Mouse (Mus musculus) telencephalon, adult 2 months (tissue): ENCODE data around the gene Coq10a.

ENCODE experiments used
- DNase-seq: peaks from one replicate; pipeline ENCODE4 v3.0.0-alpha.2; 2011; ENCODE audit warnings: low read depth, low spot score

Coq10a gene

DNA sequence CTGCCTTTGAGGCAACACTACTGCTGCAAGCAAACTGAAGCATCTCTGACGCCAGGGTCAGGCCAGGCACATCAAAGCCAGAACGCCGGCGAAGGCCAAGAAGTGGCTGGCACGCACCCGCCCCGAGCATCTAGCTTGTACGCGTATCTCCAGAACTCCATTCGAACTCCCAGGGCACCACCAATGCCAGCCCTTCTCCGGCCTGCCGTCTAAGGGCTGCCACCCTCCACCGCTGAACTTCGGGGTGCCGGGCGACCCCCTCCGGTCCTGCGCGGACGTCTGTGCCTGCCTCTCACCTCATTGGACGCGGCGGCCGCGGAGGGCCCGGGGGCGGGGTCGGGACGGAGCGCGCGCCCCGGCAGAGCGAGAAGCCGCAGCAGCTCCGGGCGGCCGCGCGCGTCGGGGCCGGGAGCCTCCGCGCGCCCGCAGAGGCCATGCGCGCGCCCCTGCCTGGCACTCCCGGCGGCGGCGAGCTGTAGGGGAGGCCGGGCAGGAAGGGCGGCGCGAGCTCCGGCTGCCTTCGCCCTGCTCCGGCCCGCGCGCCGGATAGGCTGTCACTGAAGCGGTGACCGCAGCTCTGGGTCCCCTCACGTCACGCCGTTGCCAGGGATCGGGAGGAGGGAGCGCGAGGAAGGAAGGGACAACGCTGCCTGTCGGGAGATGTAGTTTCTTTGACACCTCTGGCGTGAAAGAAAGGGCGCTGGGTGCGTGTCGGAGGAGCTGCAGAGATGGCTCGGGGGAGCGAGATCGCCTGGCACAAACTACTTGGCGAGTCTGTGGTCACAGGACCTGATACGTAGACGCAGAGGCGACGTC is at the start of gene Coq10a:
Gene Coq10a, minus strand, starts transcription at position 596 of the 816 bp plus-strand sequence.
- peak; percentile 97 for DNase-seq

GRCm38 (mm10) chr10:128414848-128415247 is 46.1 kb upstream of the Coq10a start:
- DNase-seq: no peak

DNA sequence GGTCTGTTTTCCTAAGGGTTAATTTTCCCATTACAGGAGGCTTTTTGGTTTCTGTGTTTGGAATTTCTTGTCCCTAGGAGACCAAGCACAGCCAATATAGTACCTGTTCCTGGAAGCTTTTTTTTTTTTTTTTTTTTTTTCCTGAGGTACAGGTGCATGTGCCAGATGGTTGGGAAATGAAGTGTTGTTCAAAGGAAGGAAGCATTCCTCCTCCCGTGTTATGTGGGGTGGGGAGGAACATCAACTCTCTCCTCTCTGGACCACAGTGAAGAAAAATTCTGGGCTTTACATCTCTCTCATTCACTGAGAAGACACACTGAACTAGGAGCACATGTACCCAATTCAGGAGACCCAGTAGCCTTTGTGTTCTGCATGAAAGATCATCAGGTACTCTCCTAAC is 44.3 kb upstream of the Coq10a start:
- no peak for DNase-seq

GRCm38 (mm10) chr10:128412558-128412957 is 43.8 kb upstream of the Coq10a start:
- DNase-seq: no peak

DNA sequence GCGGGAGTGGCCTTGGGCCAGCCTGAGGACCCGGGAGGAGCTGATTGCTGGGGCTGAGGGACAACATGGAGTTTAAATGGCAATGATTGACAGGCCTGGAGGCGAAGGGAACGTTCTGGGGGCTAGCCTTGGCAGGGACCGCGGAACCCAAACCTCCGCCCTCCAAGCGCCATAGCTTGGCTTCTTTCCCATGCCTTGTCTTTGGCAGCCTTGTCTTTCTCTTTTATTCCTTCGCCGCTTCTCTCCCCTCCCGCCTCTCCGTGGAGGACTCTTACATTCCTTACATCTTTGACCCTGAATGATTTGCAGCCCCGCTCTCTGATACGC is 43.2 kb upstream of the Coq10a start:
- DNase-seq: no peak

DNA sequence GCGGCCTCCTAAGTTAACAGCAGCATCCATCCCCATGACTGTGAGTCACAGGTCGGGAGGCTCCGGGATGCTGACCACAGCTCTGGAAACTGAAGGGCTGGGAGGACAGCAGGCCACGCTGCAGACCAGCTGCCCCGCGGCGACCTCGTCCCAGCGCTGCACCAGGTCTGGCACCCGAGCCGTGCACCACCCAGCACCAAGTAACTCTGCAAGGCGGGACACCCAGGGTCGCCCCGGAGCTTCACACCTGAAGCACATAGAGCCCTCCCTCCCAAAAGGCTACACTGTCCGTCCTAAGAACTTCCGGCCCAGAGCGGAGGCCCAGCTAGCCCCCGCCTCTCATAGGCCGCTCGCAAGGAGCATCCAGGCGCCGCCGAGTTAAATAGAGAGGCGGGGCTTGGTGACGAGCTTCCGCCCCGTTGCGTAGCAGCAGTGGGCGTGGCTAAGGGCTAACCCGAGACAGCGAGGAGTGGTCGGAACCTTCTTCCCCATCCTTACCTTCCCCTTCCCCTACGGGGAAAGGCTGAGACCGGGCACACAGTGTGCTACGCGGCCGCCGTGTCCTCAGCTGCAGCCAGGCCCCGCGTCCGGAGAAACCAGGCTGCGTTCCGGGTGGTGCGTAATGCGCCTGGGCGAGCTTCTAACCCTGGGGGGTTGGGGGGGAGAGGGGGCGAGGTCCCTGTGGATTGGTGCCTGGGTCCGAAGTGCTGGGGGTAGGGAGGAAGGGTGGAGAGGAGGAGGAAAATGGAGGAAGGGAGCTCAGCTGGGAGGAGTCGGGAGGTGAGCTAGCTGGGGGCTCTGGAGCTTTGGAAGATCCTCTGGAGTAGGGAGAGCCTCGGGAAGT is 42.6 kb upstream of the Coq10a start, which contains the start of the genes Nabp2 and Rnf41:
Gene Nabp2, minus strand, starts transcription at position 282 of the 844 bp plus-strand sequence.
Gene Rnf41, plus strand, starts transcription at position 447 of the 844 bp plus-strand sequence.
- peak; percentile 92 for DNase-seq

DNA sequence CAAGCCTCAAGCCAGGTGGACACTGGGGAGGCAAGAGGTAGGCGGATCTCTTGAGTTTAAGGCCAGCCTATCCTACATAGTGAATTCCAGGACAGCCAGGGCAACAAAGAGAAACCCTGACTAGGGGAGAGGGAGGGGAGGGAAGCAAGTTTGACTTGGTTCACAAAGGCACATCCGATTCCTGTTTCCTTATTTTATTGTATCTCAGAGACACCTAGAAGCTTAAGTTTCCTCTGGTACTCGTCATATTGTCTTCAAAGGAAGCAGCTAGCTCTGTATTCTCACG is 41.7 kb upstream of the Coq10a start:
- DNase-seq: no peak

GRCm38 (mm10) chr10:128409692-128410559 is 41.1 kb upstream of the Coq10a start:
- peak; percentile 99 for DNase-seq

GRCm38 (mm10) chr10:128408591-128409535 is 40.1 kb upstream of the Coq10a start:
- peak; percentile 44 for DNase-seq

DNA sequence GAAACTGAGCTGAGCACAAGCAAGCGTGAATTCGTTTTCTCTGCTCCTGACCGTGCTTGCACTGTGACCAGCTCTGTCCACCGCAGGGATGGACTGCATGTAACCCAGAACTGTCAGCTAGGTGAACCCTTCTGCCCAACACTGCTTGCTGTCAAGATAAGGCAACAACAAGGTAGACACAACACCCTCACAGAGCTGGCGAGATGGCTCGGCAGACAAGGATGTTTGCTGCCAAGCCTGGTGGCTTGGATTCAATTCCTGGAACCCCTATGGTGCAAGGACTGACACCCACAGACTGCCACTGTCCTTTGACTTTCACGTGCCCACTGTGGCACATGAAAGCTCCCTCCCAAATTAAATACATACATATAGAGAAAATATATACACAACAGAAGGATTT is 35.1 kb upstream of the Coq10a start:
- DNase-seq: no peak

DNA sequence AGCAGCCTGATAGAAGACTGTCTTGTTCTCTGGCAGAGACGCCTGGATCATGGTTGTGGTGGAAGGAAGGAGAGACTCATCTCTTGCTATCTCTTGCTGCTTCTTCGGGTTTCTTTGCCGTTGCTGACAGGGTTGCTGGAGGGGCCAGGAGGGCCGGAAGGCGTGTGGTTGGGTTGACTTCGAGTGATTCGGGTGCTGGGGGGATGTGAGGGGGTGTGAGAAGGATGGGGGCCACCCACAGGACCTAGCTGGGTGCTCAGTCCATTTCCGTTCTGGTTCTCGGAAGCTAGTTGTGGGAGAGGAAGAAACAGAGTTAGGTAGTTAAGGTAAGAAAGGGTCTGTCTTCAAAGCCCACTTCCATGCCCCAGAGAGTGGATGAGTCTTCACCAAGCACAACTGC is 32.8 kb upstream of the Coq10a start:
- DNase-seq: no peak

DNA sequence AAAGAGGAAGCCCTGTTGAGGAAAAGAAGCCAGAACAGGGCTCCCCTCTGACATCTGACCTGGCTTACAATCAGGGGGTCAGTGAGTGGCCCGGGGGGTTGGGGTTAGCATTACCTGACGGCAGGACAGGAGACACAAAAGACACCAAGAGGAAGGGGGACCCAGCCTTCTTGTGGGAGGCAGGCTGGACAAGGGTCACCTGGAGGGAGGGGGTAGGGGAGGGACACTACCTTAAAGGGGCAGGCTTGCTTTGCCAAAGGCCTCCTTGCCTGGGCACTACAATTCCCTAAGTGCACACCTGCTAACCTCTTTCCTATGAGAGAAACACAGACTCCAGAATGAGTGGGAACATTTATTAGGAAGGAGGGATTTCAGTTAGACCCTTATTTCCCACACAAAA is 32.3 kb upstream of the Coq10a start, which contains the start of gene Slc39a5:
Gene Slc39a5, minus strand, starts transcription at position 174 of the 400 bp plus-strand sequence.
- no peak for DNase-seq

DNA sequence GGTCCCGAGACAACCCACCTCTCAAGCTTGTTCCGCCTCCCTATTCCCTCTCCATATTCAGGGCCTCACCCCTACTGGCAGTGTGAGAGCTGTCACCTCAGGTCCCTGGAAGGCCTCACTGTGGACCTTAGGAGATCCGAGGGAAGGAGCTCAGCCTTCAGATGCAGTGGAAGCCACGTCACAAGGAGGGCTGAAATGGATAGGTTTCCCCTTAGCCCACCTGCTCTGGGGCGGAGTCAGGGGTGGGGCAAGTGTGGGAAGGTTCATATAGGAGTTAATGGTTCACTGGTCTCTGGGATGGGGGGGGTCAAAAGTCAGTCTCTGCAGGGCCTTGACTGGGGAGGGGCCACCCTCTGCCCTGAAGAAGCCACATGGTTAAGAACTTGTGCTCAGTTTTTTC is 31.5 kb upstream of the Coq10a start:
- no peak for DNase-seq

GRCm38 (mm10) chr10:128397466-128397865 is 28.7 kb upstream of the Coq10a start:
- no peak for DNase-seq

GRCm38 (mm10) chr10:128396716-128397264 is 28.0 kb upstream of the Coq10a start:
- DNase-seq: no peak

DNA sequence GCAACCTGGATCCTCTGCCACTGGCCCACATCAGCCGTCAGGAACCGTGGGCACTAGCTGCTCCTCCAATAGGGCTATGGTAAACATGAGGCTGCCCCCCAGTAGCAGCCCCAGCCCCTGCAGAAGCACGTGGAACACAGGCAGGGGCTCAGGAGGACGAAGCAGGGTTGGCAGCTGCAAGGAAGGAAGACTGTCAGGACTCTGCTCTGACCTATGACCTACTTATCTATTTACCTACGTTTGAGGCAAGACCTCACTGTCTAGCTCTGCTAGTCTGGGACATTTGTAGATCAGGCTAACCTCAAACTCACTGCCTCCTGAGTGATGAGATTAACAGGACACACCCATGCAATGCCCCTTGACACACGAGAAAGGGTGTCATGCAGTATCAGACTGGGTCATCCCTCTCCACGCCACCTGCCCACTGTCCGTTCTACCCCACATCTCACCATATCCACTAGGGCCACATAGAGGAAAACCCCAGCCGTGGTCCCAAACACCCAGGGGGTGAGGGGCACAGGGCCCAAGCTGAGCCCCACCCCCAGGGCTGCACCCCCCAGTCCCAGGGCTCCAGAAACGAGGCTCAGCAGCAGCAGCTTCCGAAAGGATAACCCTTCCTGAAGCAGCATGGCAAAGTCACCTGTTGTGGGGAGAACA is 27.3 kb upstream of the Coq10a start:
- no peak for DNase-seq

DNA sequence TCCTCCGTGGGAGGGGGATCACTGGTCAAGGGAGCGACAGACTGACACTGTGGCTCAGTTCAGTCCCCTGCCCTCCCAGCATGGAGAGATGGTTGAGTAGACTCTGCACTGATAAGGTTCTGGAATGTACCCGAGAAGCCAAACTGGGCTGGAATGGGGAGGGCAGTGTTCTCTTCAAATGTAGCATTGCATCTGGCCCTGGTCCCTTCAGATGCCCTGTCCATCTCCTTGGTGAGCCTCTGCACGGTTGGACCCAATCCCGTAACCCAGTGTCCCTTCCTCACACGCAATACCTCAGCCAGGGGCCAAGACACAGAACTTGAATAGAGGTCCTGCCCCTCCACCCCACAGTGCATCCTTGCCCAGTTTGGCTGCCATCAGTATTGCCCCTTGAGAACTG is 23.1 kb upstream of the Coq10a start:
- no peak for DNase-seq

DNA sequence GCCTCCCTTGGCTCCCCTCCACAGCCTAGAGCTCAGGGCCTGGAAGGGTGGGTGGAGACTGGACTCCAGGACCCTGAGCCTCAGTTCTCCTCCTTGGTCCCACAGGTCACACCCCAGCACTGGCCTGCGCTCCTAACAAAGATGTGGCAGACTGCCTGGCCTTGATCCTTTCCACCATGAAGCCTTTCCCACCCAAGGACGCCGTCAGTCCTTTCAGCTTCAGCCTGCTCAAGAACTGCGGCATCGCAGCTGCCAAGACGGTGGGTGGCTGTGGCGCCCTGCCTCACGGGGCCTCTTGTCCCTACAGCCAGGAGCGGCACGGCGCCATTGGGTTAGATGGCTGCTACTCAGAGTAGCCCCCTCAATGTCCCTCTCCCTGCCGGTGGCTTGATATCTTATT is 21.6 kb upstream of the Coq10a start:
- no peak for DNase-seq

DNA sequence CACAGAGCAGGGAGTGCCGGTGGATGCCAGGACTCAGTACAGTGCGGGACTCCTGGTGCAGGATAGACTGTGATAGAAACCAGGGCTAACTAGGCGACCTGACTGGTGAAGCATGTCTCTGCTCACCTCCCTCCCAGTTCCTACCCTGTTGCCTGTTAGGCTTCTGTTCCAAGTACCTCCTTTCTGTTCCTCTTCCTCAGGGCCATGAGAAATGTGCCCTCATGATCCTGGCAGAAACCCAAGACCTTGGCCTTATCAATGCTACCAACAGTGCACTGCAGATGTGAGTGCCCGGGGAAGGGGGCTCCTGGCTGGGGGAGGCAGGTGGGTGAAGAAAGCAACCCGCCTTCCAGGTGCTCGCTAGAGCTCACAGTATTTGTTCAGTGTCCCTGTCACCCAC is 20.8 kb upstream of the Coq10a start:
- DNase-seq: no peak

DNA sequence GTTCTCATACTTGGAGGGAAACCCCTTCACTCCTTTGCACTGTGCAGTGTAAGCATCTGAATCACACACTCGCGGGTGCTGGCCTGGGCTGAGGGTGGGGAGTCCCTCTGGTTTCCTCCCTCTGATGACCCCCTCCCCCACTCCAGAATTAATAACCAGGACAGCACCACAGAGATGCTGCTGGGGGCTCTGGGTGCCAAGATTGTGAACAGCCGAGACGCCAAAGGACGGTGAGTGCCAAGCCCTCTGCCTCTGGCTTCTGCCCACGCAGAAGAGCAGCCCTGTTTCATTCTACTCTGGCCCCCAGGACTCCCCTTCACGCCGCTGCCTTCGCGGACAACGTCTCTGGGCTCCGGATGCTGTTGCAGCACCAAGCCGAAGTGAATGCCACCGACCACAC is 20.1 kb upstream of the Coq10a start:
- no peak for DNase-seq
